Mouse (Mus musculus) stomach, postnatal 0 days (tissue): ENCODE data around the gene Cd83.

Experiments
- CTCF ChIP-seq: IDR thresholded peaks from 2 replicates; pipeline ENCODE4 v1.5.1; 2016; ENCODE audit warnings: antibody characterized with exemption, low read depth, mild to moderate bottlenecking, moderate library complexity
- EP300 ChIP-seq: optimal IDR thresholded peaks from 2 replicates; pipeline ENCODE3; 2016; ENCODE audit warnings: antibody characterized with exemption

GRCm38 (mm10) chr13:43822306-43822705 is 37.7 kb downstream of the Cd83 start:
- no peak for TF ChIP-seq CTCF
- TF ChIP-seq EP300 = no peak
